Mouse (Mus musculus): Measurements from ENCODE around the gene Elp4.

The Elp4 gene

DNA sequence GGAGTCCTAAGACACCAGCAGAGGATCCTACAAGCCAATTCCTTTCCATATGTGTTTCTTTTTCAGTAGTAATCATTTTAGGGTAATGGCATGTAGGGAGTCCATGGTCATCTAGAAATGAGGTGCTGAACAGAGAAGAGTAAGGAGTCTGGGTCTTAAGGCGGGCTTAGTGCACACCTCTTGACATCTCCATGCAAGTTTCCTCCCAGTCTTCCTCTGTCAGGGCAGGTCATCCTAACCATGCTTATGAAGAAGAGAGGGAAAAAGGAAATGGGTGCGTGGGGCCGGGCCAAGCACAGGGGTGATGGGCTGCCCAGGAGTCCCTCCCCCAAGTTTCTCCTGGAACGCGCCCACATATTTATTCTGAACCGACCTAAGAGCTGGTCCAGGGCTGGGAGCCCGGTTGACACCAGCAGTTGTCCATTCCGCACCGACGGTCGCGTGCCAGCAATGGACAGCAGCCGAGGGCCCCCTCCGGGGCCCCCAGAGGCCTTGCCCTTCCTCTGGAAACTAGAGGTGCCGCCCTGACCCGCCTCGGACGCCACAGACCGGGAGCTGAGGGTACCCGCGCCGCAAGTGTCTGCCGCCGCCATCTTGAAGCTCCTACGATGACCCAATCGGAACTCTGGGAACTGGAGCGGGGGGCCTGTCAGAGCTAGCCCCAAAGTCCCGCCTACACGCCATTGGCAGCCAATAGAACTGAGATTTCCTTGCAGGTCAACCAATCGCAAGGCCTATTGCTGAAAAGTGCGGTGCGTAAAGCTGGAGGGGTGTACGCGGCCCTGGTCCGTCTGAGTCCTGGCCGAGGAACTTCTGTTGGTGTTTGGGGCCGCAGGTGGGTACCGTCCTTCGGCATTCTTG is at the start of gene Elp4, which contains the start of gene Immp1l:
Elp4 (minus strand) TSS at position 669 of the 861 bp plus-strand sequence.
Immp1l (plus strand) TSS at position 743 of the 861 bp plus-strand sequence.
- peak; percentile 81 for DNase-seq (ENCODE audit: low spot score)

DNA sequence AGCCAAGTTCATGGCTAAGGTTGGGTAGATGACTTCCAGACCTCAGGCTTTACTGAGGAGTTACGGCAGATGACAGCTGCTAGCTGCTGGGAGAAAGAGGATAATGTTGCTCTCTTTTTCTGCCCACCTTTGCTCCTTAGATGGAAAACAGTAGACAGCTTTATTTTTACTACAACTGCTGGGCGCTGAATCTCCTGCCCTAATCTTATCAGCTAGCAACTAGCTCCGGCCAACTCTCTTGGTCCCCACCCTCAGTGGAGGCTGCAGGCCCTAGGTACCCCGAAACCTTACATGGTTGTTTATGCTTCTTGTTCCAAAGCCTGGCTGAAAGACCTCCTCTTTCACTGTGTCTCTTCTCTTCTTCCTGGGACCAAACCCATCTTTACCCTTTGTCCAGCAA is 49.5 kb upstream of the Elp4 start:
- DNase-seq (ENCODE audit: low spot score), result no peak

DNA sequence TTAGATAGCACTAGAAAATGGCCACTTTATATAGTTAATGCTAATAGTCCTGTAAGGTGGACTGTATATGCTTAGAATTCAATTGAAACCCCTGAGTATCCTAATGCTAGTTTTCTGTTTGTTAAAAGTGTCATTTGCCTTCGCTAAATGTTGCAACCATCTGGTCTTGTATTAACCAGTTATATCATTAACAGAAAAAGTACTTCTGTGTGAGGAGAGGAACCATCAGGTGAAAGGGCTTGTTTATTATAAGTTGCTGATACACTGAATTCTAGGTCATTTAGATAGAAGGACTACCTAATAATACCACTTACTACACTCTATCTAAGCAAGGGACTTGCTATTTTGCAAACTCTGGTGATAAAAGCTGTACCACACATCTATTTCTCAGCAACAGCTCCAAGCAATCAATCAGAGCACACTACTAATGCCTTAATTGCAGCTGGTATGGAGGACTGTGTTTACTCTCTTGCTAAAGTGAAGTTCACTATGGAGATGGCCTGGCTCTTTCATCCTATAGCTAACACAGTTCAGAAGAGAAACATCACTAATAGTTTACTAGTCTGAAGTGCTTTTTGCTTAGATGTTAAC is 47.1 kb upstream of the Elp4 start:
- DNase-seq (ENCODE audit: low spot score), result no peak

DNA sequence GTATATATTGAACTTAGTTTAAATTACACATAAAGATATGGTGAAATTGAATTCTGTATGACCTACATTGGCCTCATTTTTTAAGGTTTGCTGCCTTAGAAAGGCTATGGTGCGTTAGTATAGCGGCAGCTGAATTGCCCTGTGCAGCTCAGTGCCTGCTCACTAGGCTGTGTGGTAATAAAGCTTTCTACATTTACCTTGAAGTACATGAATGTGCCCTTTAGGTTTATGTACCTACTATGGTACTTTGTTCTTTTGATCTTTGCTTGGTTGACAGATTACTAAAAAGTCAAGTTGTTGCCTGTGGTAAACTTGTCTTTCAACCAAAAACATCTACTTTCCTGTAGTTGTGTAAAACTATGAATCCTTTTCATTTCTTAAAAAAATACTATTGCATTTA is 45.8 kb upstream of the Elp4 start:
- DNase-seq (ENCODE audit: low spot score), result no peak

DNA sequence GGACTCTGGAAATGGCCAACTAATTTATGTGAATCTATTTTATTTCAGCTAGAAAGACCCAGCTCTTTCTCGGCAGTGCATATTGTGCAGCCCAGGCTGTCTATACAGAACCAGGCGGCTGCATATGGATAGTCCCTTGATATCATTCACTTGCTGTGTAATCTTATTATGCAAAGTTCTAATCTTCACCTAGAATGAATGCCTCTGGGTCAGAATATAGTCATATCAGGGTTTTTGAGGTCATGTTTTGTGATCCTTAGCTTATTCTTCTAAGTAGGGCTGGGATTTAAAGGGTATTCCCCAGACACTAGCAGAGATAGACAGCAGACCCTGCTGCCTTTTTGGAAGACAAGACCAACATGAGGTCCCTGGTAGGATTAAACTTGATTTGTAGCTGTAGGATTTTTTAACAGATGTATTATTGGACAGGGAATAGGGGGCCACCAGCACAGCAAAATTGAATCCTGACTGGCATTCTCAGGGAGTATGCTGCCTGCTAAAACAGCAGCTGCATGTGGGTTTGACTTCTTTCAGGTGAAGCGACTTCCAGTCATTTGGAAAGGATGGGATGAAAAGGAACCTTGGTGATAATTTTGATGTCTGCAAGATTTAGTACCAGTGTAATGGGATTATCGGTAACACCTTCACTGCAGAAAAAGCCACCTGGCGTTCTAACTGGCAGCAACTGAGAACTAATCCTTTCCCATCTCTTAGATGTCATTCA is 13.4 kb upstream of the Elp4 start:
- no peak for DNase-seq (ENCODE audit: low spot score)

DNA sequence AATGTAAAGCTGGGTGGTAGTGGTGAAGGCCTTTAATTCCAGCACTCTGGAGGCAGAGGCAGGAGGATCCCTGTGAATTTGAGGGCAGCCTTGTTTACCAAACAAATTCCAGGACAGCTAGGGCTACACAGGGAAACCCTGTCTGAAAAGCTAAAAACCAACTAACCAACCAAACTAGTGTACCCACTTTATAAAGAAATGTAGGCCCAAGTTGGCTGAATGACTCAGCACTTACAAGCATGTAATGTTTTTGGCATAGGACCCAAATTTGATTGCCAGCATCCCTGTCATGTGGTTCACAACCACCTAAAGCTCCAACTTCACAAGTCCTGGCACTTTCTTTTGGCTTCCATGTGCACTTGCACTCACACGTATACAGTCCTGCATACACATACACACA is 12.3 kb upstream of the Elp4 start:
- no peak for DNase-seq (ENCODE audit: low spot score)

DNA sequence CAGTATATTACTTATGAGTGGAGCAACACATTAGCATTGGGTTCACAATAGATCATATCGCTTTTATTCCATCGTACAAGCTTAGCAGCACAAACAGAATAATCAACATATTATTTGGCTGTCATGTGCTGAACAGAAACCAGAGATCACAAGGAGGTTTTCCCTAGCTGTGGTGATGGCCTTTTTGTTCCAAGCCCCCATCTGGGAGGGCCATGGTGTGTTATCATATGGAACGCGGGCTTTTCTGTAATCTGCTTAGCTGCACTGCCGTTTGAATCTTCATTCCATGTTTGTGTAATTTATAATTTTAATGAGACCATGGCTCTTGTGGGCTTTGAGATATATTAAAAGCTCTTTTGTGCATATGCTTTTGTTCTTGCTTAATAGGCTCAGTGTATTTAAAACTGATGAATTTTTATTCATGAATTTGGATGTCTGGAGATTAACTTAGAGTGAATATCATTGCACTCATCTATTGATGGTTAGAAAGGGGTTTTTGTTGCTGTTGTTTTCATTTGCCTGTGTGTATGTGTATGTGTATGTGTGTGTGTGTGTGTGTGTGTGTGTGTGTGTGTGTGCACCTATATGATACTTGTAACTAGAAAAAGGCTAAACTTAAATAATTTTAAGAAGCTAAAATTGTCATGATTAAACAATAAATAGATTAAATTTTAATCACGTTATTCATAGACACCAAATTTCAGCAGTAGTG is 9.4 kb upstream of the Elp4 start:
- no peak for DNase-seq (ENCODE audit: low spot score)

DNA sequence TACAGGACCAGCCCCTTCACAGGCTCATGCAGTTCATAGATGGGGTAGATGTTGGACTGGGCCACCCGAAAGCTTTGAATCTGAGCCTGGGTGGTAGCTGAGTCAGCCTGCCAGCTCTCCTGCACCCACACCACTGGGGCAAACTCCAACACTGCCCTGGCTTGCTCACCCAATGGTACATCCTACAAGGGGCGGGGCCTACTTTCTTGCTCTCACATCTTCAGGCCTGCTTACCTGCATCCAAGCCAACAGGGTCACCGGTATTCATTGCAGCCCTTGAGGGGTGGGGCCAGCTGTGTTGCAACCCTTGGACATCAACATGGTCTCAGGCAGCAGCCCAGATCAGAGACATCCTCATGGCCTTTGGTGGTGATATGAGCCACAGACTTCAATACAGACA is 6.2 kb upstream of the Elp4 start:
- no peak for DNase-seq (ENCODE audit: low spot score)

DNA sequence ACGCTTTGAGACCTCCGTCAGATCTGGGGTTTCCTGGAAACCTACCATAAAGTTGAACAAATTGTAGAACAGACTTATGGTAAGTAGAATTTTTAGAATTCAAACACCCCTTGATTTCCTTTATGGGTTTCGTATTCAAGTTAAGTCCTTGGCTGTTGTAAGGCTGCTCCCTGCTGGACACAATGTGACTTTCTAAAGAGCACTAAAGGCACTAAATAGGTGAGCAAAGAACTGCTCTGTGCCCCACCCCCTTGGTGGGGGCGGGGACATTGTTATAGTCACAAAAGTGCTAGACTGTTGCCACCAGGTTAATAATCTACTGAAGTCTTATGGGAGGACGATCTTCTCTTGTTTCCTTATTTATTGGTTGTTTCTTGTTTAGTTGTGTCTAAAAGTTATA is 4.0 kb upstream of the Elp4 start:
- no peak for DNase-seq (ENCODE audit: low spot score)

DNA sequence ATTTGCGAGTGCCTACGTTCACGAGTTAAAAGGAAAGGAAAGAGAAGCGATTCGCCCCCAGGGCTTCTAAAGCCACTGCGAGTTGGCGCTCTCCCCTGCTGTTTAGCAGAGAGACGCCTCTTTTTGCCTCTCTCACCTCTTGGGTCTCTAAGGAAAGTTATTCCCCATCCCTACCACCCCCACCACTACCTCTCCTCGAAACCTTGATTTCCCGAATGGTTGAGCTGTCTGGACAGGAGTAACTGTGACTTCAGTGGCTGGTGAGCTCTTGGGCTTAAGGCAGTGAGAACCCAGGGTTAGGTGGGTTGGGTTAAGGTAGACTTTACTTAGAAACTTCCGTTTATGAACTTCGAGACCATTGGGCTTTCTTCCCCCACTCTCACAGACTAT is 388 bp upstream of the Elp4 start:
- DNase-seq (ENCODE audit: low spot score), result no peak

DNA sequence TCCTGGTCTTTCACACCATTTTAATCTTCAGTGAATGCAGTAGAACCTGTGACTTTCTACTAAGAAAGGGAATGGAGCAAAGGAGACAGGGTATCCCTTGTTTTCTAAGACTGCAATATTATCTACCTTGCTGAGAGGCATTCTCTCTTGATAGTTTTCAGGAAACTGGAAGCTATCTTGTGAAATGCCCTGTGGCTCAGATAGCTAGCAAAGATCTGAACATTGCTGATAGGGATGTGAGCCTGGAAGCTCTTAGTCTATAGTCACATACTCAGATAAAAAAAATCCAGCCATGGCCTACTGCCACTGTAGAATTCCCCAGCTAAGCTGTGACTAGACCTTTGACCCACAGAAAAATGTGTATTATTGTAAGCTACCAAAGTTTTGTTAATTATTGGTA is 13.5 kb downstream of the Elp4 start:
- no peak for DNase-seq (ENCODE audit: low spot score)

DNA sequence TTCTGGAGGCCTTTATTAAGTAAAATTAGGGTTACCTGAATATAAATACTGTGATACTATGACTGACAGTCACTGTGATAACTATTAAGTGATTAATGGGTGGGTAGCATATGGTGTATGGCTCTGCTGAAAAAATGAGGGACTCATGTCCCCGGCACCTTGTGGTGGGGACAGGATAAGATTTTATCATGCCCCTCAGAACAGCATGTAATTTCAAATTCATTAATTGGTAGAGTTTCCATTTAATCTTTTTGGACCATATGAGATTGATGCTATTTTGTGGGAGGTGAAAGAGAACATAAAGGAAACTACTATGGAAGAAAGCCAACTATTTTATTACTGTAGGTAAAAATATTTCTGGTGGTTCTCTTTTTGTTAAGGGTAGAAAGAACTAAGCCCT is 31.0 kb downstream of the Elp4 start:
- DNase-seq (ENCODE audit: low spot score), result no peak

DNA sequence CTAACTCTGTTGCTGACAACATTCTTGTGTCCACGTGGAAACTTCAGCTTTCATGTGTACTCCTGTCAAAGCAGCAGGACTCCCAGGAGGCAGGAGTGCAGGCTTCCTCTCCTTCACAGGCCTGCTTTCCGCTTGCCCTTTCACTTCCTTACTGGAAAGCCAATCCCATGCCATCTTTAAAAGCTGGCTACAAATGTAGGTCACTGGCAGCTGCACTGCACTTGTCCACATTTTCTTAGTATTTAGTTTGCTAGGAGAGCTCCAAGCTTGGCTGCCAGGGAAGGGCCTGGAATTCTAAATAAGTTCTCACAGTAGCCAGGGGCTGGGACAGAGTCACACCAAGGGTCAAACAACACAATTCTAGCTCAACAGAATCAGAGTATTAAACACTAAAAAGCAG is 49.6 kb downstream of the Elp4 start:
- no peak for DNase-seq (ENCODE audit: low spot score)

DNA sequence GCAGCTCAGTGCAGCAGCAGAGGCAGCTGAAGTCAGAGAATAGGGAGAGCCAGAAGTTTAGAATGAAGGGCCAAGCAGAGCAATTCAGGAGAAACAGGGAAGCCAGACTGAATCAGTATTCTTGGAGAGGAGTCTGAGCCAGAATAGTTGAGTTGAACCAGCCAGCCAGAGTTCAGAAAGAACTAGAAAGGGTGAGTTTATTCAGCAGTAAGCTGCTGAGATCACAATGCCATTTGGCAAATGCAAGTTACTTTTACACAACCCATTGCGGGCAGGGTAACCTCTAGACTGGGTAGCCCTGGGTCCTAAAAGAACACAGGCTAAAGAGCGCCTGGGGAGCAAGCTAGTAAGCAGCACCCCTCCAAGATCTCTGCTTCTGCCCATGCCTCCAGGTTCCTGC is 51.4 kb downstream of the Elp4 start:
- no peak for DNase-seq (ENCODE audit: low spot score)

DNA sequence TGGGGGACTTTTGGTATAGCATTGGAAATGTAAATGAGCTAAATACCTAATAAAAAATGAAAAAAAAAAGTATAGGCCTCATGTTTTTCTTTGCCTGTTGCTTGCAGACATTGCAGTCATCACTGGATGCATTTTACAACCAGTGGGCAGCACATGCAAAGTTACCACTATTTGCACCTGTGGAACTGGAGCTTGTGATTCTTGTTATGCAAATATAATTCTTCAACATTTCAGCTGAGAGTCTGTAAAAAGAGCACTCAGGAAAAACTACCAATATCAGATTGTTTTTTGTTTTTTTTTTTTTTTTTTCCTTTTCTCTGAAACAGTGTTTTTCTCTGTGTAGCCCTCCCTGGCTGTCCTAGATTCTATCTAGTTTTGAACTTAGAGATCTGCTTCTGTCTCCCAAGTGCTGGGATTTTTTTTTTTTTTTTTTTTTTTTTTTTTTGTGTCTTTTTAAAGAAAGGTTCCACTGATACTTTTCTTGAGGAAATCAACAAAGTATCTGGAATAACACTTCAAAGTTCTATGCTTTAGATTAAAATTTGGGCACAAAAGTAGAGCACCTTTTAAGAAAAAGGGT is 52.6 kb downstream of the Elp4 start:
- DNase-seq (ENCODE audit: low spot score), result no peak

DNA sequence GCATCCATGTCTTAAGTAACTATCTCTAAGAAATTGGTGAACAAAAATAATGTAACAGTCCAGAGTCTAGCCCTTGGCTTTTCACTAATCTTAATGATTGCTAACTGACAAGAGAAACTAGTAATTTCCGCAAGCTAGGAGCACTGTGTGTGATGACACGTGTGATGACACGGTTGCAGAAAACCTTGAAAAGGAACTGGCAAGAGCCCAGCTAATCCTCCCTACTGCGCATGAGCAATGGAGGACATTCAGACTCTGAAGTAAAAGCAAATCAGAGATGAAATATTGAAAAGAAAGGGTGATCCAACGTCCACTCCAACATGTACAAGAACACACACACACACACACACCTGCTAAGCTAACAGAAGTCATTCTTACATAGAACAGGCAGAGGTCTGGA is 61.2 kb downstream of the Elp4 start:
- no peak for DNase-seq (ENCODE audit: low spot score)

DNA sequence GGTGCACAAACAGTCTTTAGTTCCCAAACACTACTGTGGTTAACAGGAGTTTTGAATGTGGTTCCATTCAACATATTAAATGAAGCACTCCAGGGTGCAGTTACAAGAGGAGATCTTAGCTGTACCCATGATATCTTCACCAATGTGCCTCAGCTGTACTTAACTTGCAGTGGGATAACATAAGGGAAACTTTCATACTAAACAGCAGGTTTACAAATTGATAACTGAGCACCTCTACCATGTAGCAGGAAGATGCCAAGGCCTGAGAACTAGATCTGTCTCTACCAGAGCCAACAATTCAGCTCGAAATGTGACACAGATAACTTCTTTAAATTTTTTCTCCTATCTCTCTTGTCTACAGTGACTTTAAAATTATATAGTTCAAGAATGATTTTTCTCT is 86.4 kb downstream of the Elp4 start:
- DNase-seq (ENCODE audit: low spot score), result no peak

DNA sequence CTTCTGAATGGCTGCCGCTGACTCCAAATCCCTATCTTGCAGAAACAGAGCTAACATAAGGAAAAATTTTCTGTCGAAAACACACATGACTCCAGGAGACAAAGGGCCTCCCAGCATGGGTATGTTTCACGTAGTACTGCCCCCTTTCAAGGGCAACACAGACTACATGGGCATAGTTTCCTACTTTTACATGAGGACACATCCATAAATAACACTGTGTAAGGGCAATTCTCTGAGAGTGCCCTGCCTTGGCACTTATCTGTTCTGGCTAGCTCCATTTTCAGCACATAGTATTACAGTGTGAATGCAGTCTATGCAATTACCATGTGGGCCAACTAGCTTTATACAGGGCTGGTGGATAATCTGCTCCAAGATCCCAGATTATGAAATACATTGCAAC is 89.2 kb downstream of the Elp4 start:
- no peak for DNase-seq (ENCODE audit: low spot score)

DNA sequence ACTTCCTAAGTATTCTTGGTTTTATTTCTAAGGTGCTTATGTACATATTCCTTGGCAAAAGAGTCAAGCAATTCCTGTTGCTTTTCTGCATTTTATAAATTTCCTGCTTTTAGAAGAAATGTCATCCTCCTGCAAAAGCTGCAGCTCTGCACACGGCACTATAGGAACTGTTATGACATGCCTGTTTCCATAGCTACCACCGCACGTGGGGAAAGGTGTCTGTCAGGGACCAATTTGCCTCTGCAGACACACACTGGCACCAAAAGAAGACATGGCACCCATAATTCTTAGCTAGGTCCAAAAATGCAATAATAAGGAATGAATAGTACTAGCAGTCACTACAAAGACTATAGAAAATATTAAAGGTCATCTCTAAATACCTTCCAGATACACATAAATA is 91.3 kb downstream of the Elp4 start:
- DNase-seq (ENCODE audit: low spot score), result no peak

DNA sequence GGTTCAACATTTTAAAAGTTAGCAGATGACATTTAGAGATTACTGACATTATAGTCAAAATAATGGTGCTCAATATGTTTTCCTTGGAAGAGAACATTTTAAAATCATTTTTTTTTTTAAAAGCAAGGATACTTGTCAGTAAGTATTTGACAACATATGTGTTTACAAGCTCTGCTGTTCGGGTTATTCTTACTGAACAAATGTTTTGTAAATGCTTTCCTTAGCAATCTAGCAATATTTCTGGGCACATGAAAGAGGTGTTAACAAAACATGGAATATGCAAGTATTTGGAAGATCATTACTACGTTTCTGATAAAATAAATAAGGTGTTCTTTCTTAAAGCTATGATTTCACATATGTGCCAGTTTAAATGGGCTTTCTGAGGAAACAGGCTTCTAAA is 94.1 kb downstream of the Elp4 start:
- DNase-seq (ENCODE audit: low spot score), result no peak

DNA sequence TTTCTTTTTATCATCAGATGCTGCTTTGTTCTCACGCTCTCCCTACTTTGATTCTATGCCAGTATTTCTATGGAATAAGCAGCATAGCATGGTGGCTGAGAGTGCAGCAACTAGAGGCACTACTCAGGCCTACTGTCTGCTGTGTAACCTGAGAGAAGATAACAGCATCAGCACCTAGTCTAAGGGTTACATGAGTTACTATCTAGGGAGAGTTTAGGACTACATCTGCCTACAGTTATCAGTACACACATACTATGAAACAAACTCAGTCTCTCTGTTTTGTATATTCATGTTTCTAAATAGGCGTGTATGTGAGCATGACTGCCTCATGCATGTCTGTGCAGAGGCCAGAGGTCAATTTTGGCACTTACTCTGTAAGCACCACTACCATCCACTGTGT is 97.8 kb downstream of the Elp4 start:
- DNase-seq (ENCODE audit: low spot score), result no peak

DNA sequence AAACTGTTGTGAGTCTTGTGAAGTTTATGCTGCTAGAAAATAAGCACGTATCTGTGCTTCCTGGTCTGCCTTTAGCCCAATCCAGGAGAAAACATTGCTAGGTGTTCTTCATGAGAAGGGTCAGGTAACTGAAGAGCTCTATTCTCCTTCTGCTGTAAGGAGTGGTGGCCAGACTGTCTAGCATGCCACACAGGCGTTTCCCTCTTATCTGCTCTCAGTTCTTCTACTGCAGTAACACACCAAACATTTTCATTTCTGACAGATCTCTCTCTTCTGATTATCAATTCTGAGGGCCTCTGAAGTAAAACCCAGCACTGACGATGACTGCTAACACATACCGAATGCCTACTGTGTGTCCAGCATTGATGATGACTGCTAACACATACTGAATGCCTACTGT is 98.3 kb downstream of the Elp4 start:
- no peak for DNase-seq (ENCODE audit: low spot score)
